Mouse (Mus musculus): ENCODE results near the gene AI464131.

DNA sequence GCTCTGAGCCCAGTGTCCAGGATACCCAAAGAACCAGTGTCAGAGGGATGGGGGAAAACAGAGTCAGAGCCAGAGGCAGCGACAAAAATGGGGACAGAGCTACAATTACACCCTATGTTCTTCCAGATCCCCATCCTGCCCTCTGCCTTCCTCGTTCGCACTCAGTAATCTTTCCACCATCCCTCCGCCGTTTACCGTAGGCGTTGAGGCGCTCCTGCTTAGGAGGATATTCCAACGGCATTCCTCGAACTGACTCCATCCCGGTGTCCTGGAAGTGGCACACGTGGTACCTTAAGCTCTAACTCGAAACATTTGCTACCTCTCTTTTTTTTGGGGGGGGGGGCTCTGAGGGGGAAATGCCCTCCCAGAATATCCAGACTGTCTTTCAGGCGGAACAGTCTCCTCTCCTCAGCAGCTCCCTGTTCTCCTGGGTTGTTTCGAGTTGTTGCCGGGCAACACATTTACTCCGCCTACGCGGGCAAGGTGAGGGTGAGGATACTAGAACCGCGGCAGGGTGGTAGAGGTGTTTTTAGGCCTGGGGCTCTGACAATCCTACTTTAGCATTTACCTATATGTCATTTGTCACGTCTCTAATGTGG lies 4.5 kb upstream of the AI464131 start:
- TF ChIP-seq CTCF (IDR thresholded peaks at IDR 0.05; ENCODE audit: low read depth) (no peak), EP300 (IDR thresholded peaks at IDR 0.05; ENCODE audit: low read depth) (no peak)

Measured in liver, embryonic 14.5 days (tissue).